Mouse (Mus musculus): ENCODE data around the gene Larp4.

Larp4 gene

GRCm38 (mm10) chr15:100057698-100058097 lies 87.8 kb downstream of the Larp4 start:
- DNase-seq (ENCODE audit: low read depth, low spot score), result no peak

GRCm38 (mm10) chr15:100058143-100058542 lies 88.3 kb downstream of the Larp4 start:
- DNase-seq (ENCODE audit: low read depth, low spot score), result no peak

GRCm38 (mm10) chr15:100058912-100059311 lies 89.0 kb downstream of the Larp4 start:
- no peak for DNase-seq (ENCODE audit: low read depth, low spot score)

GRCm38 (mm10) chr15:100059626-100060311 lies 89.9 kb downstream of the Larp4 start:
- no peak for DNase-seq (ENCODE audit: low read depth, low spot score)

- DNase-seq (ENCODE audit: low read depth, low spot score), result no peak
Observed at GRCm38 (mm10) chr15:100060513-100061140, 90.8 kb downstream of the Larp4 start.

GRCm38 (mm10) chr15:100061377-100061776 lies 91.5 kb downstream of the Larp4 start:
- DNase-seq (ENCODE audit: low read depth, low spot score), result no peak

- DNase-seq (ENCODE audit: low read depth, low spot score), result no peak
Observed at GRCm38 (mm10) chr15:100063229-100063773, 93.4 kb downstream of the Larp4 start.
